Mouse (Mus musculus) lung, postnatal 0 days (tissue): Measurements from ENCODE around the gene Chml.

ENCODE experiments used
- CTCF ChIP-seq: IDR thresholded peaks from 2 replicates; pipeline ENCODE4 v1.5.1; 2016; ENCODE audit warnings: antibody characterized with exemption, mild to moderate bottlenecking
- EP300 ChIP-seq: IDR thresholded peaks from 2 replicates; pipeline ENCODE4 v1.6.1; 2016; ENCODE audit warnings: antibody characterized with exemption, mild to moderate bottlenecking, control low read depth

- no peak for TF ChIP-seq CTCF
- TF ChIP-seq EP300 = no peak
Observed at GRCm38 (mm10) chr1:175680995-175681394, 11.7 kb downstream of the Chml start.
